ENCODE assay signal across 16 mouse cellular contexts in genomic region chr1:93334621-93335020, GRCm38 (mm10). TPM values are rescaled to one million over a fixed set of nuclear protein-coding genes. Genes with fewer than 3 reads are reported as not detected.
"Had no signal": no experiment of that assay in that cellular context is flagged by ENCODE, and none has a peak within 500 bp of the region (broad histone marks: within the 10 kb centered on the region; RNA-seq: fewer than 3 reads in every experiment).

No protein-coding gene starts in this region.

- H3K9me3 ChIP-seq: limb, embryonic 15.5 days; liver, embryonic 12.5 days; midbrain, embryonic 13.5 days; neural tube, embryonic 15.5 days had no signal

- ATAC-seq: intestine, postnatal 0 days; liver, embryonic 12.5 days; midbrain, embryonic 13.5 days had no signal

- DNase-seq: kidney, adult 8-10 months; kidney, postnatal 14 days; left cerebral cortex, postnatal 4 days; lung, embryonic 14.5 days; lung, postnatal 14 days; retina, postnatal 1 day; right cerebral cortex, postnatal 4 days; spleen, adult 18-20 months; thymus, adult 18-20 months; thymus, postnatal 14 days had no signal

- H3K4me2 ChIP-seq: limb, embryonic 15.5 days; liver, embryonic 12.5 days; lung, embryonic 14.5 days; midbrain, embryonic 13.5 days; neural tube, embryonic 15.5 days had no signal

- H3K9ac ChIP-seq: limb, embryonic 15.5 days; liver, embryonic 12.5 days; lung, embryonic 14.5 days; midbrain, embryonic 13.5 days; neural tube, embryonic 15.5 days had no signal

- H3K27me3 ChIP-seq: limb, embryonic 15.5 days; liver, embryonic 12.5 days; midbrain, embryonic 13.5 days; neural tube, embryonic 15.5 days had no signal

- H3K4me3 ChIP-seq: limb, embryonic 15.5 days; liver, embryonic 12.5 days; midbrain, embryonic 13.5 days; myocyte; neural tube, embryonic 15.5 days had no signal

- H3K4me1 ChIP-seq: limb, embryonic 15.5 days; midbrain, embryonic 13.5 days; neural tube, embryonic 15.5 days had no signal

- H3K27ac ChIP-seq: limb, embryonic 15.5 days; liver, embryonic 12.5 days; midbrain, embryonic 13.5 days; neural tube, embryonic 15.5 days had no signal

RNA-seq across cellular contexts. Expression of gene Ano7, which starts 39.1 kb away (rescaled TPM):
- polyA plus RNA-seq: myocyte had no signal
